Mouse (Mus musculus) thymus, adult 2 months (tissue): ENCODE results near the gene Slc35b2.

Experiments used
- CTCF ChIP-seq: fragments of 200-500 bp; IDR thresholded peaks from 2 replicates; pipeline ENCODE4 v1.5.1; 2012; ENCODE audit warnings: mild to moderate bottlenecking, control low read depth, low read length, moderate library complexity, borderline replicate concordance; ENCODE audit not compliant: control insufficient read depth, poor library complexity, insufficient read depth; ENCODE audit errors: extremely low read depth
- POLR2A ChIP-seq: fragments of 200-500 bp; IDR thresholded peaks from 2 replicates; pipeline ENCODE4 v1.6.1; 2012; ENCODE audit warnings: mild to moderate bottlenecking, low read length, control low read depth, moderate library complexity; ENCODE audit not compliant: control insufficient read depth, poor library complexity, insufficient read depth; ENCODE audit errors: extremely low read depth

- TF ChIP-seq CTCF (no peak), POLR2A (no peak)
Observed at GRCm38 (mm10) chr17:45553065-45553464, 10.6 kb upstream of the Slc35b2 start.
